Mouse (Mus musculus): Measurements from ENCODE around the gene Siah1a. TPM values are rescaled to one million over a fixed set of nuclear protein-coding genes. Genes with fewer than 3 reads are reported as not detected.
A peak's percentile ranks its signal among the peaks of the same experiment; 100 is the strongest.

The Siah1a gene
- polyA plus RNA-seq, 1 experiment, result not detected

GRCm38 (mm10) chr8:86718332-86718994 is 27.3 kb downstream of the Siah1a start:
- Histone ChIP-seq H3K27ac (ENCODE audit: insufficient read depth, low read depth, low read length) (no peak overlapping the region), H3K4me1 (ENCODE audit: control insufficient read depth, insufficient read depth, low read length) (peaks cover 4% of the 10 kb centered on the region; the same call in 1 of the 2 replicates), H3K4me3 (ENCODE audit: insufficient read depth, low read depth, low read length) (no peak overlapping the region)
- no peak for TF ChIP-seq CTCF (IDR thresholded peaks at IDR 0.05; ENCODE audit: insufficient read depth, low read depth, low read length)
- TF ChIP-seq POLR2A (IDR thresholded peaks at IDR 0.05; ENCODE audit: insufficient read depth, low read depth, low read length), result no peak
- 66% methylated on average over 2 of the region's 2 CpGs for WGBS

GRCm38 (mm10) chr8:86713407-86714188 is 32.1 kb downstream of the Siah1a start:
- Histone ChIP-seq H3K27ac (ENCODE audit: insufficient read depth, low read depth, low read length) (no peak overlapping the region), H3K4me3 (ENCODE audit: insufficient read depth, low read depth, low read length) (no peak overlapping the region), H3K4me1 (ENCODE audit: control insufficient read depth, insufficient read depth, low read length) (peaks cover 6% of the 10 kb centered on the region)
- WGBS, result 60% methylated on average over 14 of the region's 14 CpGs
- TF ChIP-seq CTCF (IDR thresholded peaks at IDR 0.05; ENCODE audit: insufficient read depth, low read depth, low read length), result no peak
- TF ChIP-seq POLR2A (IDR thresholded peaks at IDR 0.05; ENCODE audit: insufficient read depth, low read depth, low read length), result no peak

GRCm38 (mm10) chr8:86712594-86712993 is 33.1 kb downstream of the Siah1a start:
- peaks cover 6% of the 10 kb centered on the region for H3K4me1 ChIP-seq (ENCODE audit: control insufficient read depth, insufficient read depth, low read length)
- 79% methylated on average over 3 of the region's 3 CpGs for WGBS
- 0 out of 2 replicates have a peak overlapping the region, but pooled peaks have one; percentile 41 for H3K27ac ChIP-seq (ENCODE audit: insufficient read depth, low read depth, low read length)
- no peak overlapping the region for H3K4me3 ChIP-seq (ENCODE audit: insufficient read depth, low read depth, low read length)
- no peak for TF ChIP-seq POLR2A (IDR thresholded peaks at IDR 0.05; ENCODE audit: insufficient read depth, low read depth, low read length)
- TF ChIP-seq CTCF (IDR thresholded peaks at IDR 0.05; ENCODE audit: insufficient read depth, low read depth, low read length), result no peak

- no peak overlapping the region for H3K4me3 ChIP-seq (ENCODE audit: insufficient read depth, low read depth, low read length)
- TF ChIP-seq POLR2A (IDR thresholded peaks at IDR 0.05; ENCODE audit: insufficient read depth, low read depth, low read length) (no peak), CTCF (IDR thresholded peaks at IDR 0.05; ENCODE audit: insufficient read depth, low read depth, low read length) (no peak)
- H3K4me1 ChIP-seq (ENCODE audit: control insufficient read depth, insufficient read depth, low read length), result no peaks in the 10 kb centered on the region
- WGBS, result 71% methylated on average over 4 of the region's 4 CpGs
- H3K27ac ChIP-seq (ENCODE audit: insufficient read depth, low read depth, low read length), result no peak overlapping the region
Observed at GRCm38 (mm10) chr8:86707873-86708272, 37.9 kb downstream of the Siah1a start.

GRCm38 (mm10) chr8:86706756-86707155 is 39.0 kb downstream of the Siah1a start:
- TF ChIP-seq POLR2A (IDR thresholded peaks at IDR 0.05; ENCODE audit: insufficient read depth, low read depth, low read length), result no peak
- no peak for TF ChIP-seq CTCF (IDR thresholded peaks at IDR 0.05; ENCODE audit: insufficient read depth, low read depth, low read length)
- no peaks in the 10 kb centered on the region for H3K4me1 ChIP-seq (ENCODE audit: control insufficient read depth, insufficient read depth, low read length)
- no peak overlapping the region for H3K4me3 ChIP-seq (ENCODE audit: insufficient read depth, low read depth, low read length)
- 88% methylated on average over 5 of the region's 5 CpGs for WGBS
- H3K27ac ChIP-seq (ENCODE audit: insufficient read depth, low read depth, low read length), result no peak overlapping the region

- Histone ChIP-seq H3K27ac (ENCODE audit: insufficient read depth, low read depth, low read length) (no peak overlapping the region), H3K4me1 (ENCODE audit: control insufficient read depth, insufficient read depth, low read length) (no peaks in the 10 kb centered on the region), H3K4me3 (ENCODE audit: insufficient read depth, low read depth, low read length) (no peak overlapping the region)
- TF ChIP-seq POLR2A (IDR thresholded peaks at IDR 0.05; ENCODE audit: insufficient read depth, low read depth, low read length), result no peak
- TF ChIP-seq CTCF (IDR thresholded peaks at IDR 0.05; ENCODE audit: insufficient read depth, low read depth, low read length), result no peak
- 82% methylated on average over 3 of the region's 3 CpGs for WGBS
Observed at GRCm38 (mm10) chr8:86705317-86705716, 40.4 kb downstream of the Siah1a start.

- Histone ChIP-seq H3K4me3 (ENCODE audit: insufficient read depth, low read depth, low read length) (no peak overlapping the region), H3K27ac (ENCODE audit: insufficient read depth, low read depth, low read length) (no peak overlapping the region), H3K4me1 (ENCODE audit: control insufficient read depth, insufficient read depth, low read length) (0 out of 2 replicates have a peak, but pooled peaks cover 4% of the 10 kb centered on the region)
- 92% methylated on average over 3 of the region's 3 CpGs for WGBS
- TF ChIP-seq POLR2A (IDR thresholded peaks at IDR 0.05; ENCODE audit: insufficient read depth, low read depth, low read length), result no peak
- no peak for TF ChIP-seq CTCF (IDR thresholded peaks at IDR 0.05; ENCODE audit: insufficient read depth, low read depth, low read length)
Observed at GRCm38 (mm10) chr8:86702453-86702852, 43.3 kb downstream of the Siah1a start.

- 95% methylated on average over 12 of the region's 12 CpGs for WGBS
- TF ChIP-seq POLR2A (IDR thresholded peaks at IDR 0.05; ENCODE audit: insufficient read depth, low read depth, low read length) (no peak), CTCF (IDR thresholded peaks at IDR 0.05; ENCODE audit: insufficient read depth, low read depth, low read length) (no peak)
Observed at GRCm38 (mm10) chr8:86699471-86699870, 46.3 kb downstream of the Siah1a start.

GRCm38 (mm10) chr8:86698811-86699421 is 46.8 kb downstream of the Siah1a start:
- Histone ChIP-seq H3K27ac (ENCODE audit: insufficient read depth, low read depth, low read length) (no peak overlapping the region), H3K4me3 (ENCODE audit: insufficient read depth, low read depth, low read length) (no peak overlapping the region), H3K4me1 (ENCODE audit: control insufficient read depth, insufficient read depth, low read length) (0 out of 2 replicates have a peak, but pooled peaks cover 4% of the 10 kb centered on the region)
- TF ChIP-seq CTCF (IDR thresholded peaks at IDR 0.05; ENCODE audit: insufficient read depth, low read depth, low read length) (no peak), POLR2A (IDR thresholded peaks at IDR 0.05; ENCODE audit: insufficient read depth, low read depth, low read length) (no peak)
- WGBS, result 82% methylated on average over 1 of the region's 1 CpGs

More at GRCm38 (mm10) chr8:86699471-86699870, 46.3 kb downstream of the Siah1a start:
- H3K4me1 ChIP-seq (ENCODE audit: control insufficient read depth, insufficient read depth, low read length), result 0 out of 2 replicates have a peak, but pooled peaks cover 4% of the 10 kb centered on the region
- no peak overlapping the region for H3K4me3 ChIP-seq (ENCODE audit: insufficient read depth, low read depth, low read length)
- no peak overlapping the region for H3K27ac ChIP-seq (ENCODE audit: insufficient read depth, low read depth, low read length)
